Mouse (Mus musculus) layer of hippocampus, postnatal 25 days (tissue): ENCODE measurements around the gene Olfr466. TPM values are rescaled to one million over a fixed set of nuclear protein-coding genes. Genes with fewer than 3 reads are reported as not detected.

ENCODE experiments used
- DNase-seq, 2 experiments: peaks; one replicate each; pipeline ENCODE4 v3.0.0; 2022; ENCODE audit warnings: mixed read lengths in 2 of 2, low spot score in 1 of 2; ENCODE audit errors: extremely low spot score in 1 of 2
- total RNA-seq, 2 experiments: library from RNA; stranded (reverse); gene quantifications; 2 replicates each; pipeline ENCODE4 v1.2.3; 2021

Gene Olfr466
- not detected for total RNA-seq

GRCm38 (mm10) chr13:65149940-65150339 is at the start of gene Olfr466:
Gene Olfr466 (plus strand): TSS chr13:65150240.
- no peak for DNase-seq

DNA sequence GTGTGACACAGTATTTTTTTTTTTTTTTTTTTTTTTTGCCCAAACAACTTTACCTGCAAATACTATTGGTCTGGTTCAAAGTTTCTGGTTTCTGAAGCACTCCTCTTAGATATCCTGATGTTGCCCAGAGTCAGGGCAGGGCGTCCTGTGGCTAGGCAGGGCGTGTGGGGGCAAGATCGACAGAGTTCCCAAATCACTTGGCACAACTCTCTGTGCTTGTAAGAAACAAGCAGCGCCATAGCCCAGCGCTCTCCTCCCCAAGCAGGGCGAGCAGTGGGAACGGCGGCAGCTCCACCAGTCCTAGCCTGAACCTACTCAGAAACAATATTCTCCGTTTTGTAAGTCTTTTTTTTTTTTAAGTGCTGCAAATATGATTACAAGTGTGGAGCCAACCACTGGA is 49.4 kb upstream of the Olfr466 start:
- DNase-seq = no peak

GRCm38 (mm10) chr13:65101232-65101631 is 48.8 kb upstream of the Olfr466 start:
- DNase-seq = no peak

- DNase-seq = no peak
Measured at GRCm38 (mm10) chr13:65111961-65112360, 38.1 kb upstream of the Olfr466 start.

DNA sequence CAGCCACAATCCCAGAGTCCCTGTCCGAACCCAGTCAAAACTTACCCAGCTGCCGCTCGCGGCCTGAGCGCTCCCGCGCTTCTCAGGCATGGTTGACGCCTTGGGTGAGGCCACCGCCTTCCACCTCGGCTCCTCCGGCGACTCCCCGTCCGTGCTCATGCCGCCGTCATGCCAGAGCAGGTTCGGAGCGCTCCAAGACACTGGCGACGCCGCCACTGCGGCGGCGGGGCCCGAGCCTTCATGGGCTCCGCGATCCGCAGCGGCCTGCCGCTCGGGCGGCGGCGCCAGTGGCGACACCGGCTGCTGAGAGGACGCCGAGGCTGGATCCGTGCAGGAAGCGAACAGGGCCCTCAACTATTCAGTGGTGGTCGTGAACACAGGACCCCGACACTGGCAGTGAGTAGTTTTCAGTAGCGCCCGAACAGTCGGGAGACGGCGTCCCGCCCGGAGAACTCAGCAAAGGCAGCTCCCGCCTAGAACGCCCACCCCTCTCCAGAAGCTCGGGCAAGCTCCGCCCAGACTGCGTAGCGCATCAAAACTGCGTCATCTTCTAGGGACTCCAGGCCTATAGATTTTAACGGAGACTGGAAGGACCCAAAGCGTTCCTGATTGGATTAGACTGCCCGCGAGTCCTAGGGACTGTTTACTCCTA is 37.5 kb upstream of the Olfr466 start, which contains the start of gene Mfsd14b:
Gene Mfsd14b, minus strand, starts transcription at position 517 of the 652 bp plus-strand sequence.
- peak; percentile 80 to 86 for DNase-seq

DNA sequence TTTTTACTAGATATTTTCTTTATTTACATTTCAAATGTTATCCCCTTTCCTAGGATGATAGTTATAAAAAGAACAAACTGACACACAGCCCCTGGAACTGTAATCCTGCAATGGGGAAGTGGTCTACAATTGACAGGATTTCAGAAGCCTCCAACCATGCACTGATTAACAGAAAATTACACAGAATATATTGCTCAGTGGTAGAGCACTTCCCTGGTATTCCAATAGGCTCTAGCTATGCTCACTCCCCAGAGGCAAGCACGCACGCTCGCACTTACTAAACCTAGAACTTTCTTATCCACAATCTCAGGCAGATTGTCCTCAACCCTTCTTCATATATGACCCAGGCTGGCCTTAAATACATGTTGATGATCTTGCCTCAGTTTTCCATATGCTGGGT is 36.8 kb upstream of the Olfr466 start:
- DNase-seq = no peak

DNA sequence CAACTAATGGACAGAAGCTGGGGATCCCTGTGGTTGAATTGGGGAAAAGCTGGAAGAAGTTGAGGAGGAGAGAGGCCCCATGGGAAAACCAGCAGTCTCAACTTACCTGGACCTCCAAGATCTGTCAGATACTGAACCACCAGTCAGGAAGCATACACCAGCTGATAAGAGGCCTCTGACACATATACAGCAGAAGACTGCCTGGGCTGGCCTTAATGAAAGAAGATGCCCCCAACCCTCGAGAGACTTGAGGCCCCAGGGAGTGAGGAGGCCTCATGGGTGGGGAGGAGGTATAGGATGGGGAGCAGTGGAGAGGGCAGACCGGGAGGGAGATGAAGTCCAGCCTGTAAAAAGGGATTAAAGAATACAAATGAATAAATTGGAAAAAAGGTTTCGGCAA is 29.1 kb upstream of the Olfr466 start:
- no peak for DNase-seq

- DNase-seq = no peak
Measured at GRCm38 (mm10) chr13:65122111-65122510, 27.9 kb upstream of the Olfr466 start.

DNA sequence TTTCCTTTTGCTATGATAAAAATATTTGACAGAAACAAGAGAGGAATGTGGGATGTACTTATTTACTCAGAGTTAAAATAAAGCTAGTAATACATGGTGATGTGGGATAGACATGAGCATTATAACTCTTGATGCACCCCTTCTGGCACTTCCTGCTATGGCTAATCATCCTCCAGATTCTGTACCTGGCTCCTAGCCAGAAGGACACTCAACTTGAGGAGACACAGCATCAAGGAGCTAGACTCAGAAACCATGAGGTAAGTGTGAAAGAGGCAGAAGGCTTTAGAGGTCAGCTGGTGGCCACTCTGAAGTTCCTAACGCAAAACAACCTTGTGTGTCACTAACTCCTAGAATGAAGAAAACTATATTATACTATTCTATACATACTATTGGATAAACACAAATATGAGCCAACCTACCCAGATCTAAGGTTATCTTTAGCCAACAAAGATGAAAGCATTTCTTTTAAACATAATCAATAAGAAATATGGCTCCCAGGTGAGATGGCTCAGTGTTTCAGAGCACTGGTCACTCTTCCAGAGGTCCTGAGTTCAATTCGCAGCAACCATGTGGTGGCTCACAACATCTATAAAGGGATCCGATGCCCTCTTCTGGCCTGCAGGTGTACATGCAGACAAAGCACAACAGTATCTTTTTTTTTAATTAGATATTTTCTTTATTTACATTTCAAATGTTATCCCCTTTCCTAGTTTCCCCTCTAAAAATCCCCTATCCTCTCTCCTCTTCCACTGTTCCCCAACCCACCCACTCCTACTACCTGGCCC is 22.8 kb upstream of the Olfr466 start:
- DNase-seq = no peak

DNA sequence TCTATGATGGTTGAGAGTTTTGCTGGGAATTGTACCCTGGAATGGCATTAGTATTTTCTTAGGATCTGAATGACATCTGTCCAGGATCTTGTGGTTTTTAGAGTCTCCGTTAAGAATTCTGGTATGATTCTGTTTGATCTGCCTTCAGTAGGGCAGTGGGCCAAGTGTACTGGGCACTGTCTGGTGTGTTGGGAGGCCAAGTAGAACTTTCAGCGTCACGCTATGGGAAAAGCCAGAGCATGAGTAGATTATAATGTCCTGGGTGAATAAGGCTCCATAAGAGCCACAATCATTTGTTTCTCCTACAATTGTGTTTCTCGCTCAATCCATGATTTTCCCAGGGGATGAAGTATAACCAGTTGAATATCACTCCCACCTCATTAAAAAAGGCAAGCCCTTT is 12.3 kb upstream of the Olfr466 start, which contains the start of gene Olfr465-ps1:
Gene Olfr465-ps1, plus strand, starts transcription at position 301 of the 400 bp plus-strand sequence.
- DNase-seq = no peak

GRCm38 (mm10) chr13:65174102-65174501 is 24.1 kb downstream of the Olfr466 start:
- no peak for DNase-seq

DNA sequence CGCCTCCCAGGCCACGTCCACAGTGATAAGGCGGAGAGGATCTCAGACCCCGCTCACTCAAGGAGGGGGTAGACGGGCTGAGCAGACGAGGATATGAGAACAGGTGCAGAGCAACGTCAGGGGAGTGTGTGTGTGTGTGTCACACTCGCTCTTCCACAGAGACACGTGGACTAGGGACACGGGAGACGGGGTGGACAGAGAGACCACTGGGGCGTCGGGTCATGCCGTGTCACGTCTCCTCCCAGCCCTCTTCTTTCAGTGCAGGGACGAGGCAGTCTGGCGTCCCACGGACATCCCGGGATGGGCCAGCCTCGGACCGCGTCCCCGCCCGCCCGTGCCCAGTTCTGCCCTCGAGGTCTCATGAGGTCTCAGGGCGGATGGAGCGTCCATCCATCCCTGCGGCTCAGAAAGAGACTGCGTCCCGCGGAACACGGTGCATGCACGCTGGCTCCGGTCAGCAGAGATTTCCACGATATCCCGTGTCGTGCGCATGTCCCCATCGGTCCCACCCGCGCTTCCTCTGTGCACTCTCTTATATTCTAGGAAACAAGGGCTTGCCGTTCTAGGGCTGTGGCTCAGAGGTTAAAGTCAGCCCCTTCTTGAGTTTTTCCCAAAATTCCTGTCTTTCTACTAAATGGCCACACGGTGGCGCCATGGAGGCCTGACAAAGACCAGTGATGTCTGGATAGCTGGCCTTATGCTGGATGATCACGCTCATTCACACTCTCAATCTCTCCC is 25.9 kb downstream of the Olfr466 start:
- DNase-seq = peak; percentile 7 to 45

- no peak for DNase-seq
Measured at GRCm38 (mm10) chr13:65176472-65177091, 26.5 kb downstream of the Olfr466 start.

DNA sequence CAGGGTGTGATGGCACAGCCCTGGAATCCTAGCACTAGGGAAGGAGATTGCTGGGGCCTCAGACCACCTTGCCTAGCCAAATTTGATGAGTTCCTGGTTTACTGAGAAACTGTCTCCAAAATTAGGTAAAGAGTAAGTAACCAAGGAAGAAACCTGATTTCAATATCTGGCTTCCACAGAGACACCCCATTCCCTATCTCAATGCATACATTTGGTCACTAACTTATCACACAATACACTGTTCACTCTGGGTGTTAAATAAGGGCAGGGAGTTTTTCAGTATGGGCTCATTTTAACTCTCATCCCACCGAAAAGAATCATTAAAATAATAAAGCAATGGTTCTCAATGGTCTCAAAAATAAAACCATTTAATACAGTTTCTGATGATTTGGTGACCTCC is 50.6 kb downstream of the Olfr466 start:
- DNase-seq = no peak

Other genes starting within 250 kb of the Olfr466 start
- gene Cntnap3, start 246.3 kb upstream of the Olfr466 start, total RNA-seq = 1 to 10 TPM; 3.6 to 4.6 TPM
- gene Spata31, start 232.8 kb upstream of the Olfr466 start, total RNA-seq = not detected
- gene Spata31d1c, start 117.2 kb upstream of the Olfr466 start, total RNA-seq = not detected
- gene Prss47, start 97.5 kb upstream of the Olfr466 start, total RNA-seq = not detected
- 10 to 100 TPM; 43.1 to 46.3 TPM for gene Mfsd14b, start 37.3 kb upstream of the Olfr466 start, total RNA-seq
- not detected for gene Olfr465-ps1, start 12.2 kb upstream of the Olfr466 start, total RNA-seq
- under 1 TPM; 0.17 to 0.35 TPM for gene Nlrp4f, start 55.7 kb downstream of the Olfr466 start, total RNA-seq
- under 1 TPM in 1 of 2 experiments, not detected in 1; 0.52 TPM for gene Gm10775, start 109.3 kb downstream of the Olfr466 start, total RNA-seq
- 10 to 100 TPM; 63.2 to 64.2 TPM for gene Zfp369, start 128.6 kb downstream of the Olfr466 start, total RNA-seq